Mouse (Mus musculus) left cerebral cortex, adult 8-10 months (tissue): Measurements from ENCODE around the gene Gfra1. TPM values are rescaled to one million over a fixed set of nuclear protein-coding genes. Genes with fewer than 3 reads are reported as not detected.
A peak's percentile ranks its signal among the peaks of the same experiment; 100 is the strongest.

Experiments used
- DNase-seq, 2 experiments: peaks; one replicate each; pipeline ENCODE4 v3.0.0; 2022; ENCODE audit warnings: low spot score in 2 of 2
- total RNA-seq, 4 experiments: library from RNA; stranded (reverse); gene quantifications; 2 replicates each; pipeline ENCODE4 v1.2.4; 2022

Gfra1 gene
- 10 to 100 TPM; 37.6 to 49.5 (median 40.8) TPM for total RNA-seq

- DNase-seq, result peak; percentile 36 to 39
Measured at GRCm38 (mm10) chr19:58455496-58456061, at the start of gene Gfra1. Gene Gfra1 (minus strand): TSS chr19:58455909.

GRCm38 (mm10) chr19:58500049-58500448 lies 44.3 kb upstream of the Gfra1 start:
- no peak for DNase-seq

- no peak for DNase-seq
Measured at GRCm38 (mm10) chr19:58499420-58499966, 43.8 kb upstream of the Gfra1 start.

GRCm38 (mm10) chr19:58497106-58497505 lies 41.4 kb upstream of the Gfra1 start:
- DNase-seq, result no peak

- DNase-seq, result no peak
Measured at GRCm38 (mm10) chr19:58486686-58487085, 31.0 kb upstream of the Gfra1 start.

- DNase-seq, result no peak
Measured at GRCm38 (mm10) chr19:58482373-58482977, 26.8 kb upstream of the Gfra1 start.

GRCm38 (mm10) chr19:58474251-58474650 lies 18.5 kb upstream of the Gfra1 start:
- DNase-seq, result no peak

- peak; percentile 58 to 91 for DNase-seq
Measured at GRCm38 (mm10) chr19:58469421-58469820, 13.7 kb upstream of the Gfra1 start.

GRCm38 (mm10) chr19:58468331-58468730 lies 12.6 kb upstream of the Gfra1 start:
- no peak for DNase-seq

GRCm38 (mm10) chr19:58463755-58464154 lies 8.0 kb upstream of the Gfra1 start:
- no peak for DNase-seq

- DNase-seq, result no peak
Measured at GRCm38 (mm10) chr19:58460361-58461022, 4.8 kb upstream of the Gfra1 start.

- DNase-seq, result no peak
Measured at GRCm38 (mm10) chr19:58456491-58457061, 867 bp upstream of the Gfra1 start.

- peak; percentile 13 to 45 for DNase-seq
Measured at GRCm38 (mm10) chr19:58455061-58455495, 631 bp downstream of the Gfra1 start.

GRCm38 (mm10) chr19:58454261-58455060 lies 1.2 kb downstream of the Gfra1 start:
- peak; percentile 20 to 27 for DNase-seq

GRCm38 (mm10) chr19:58453581-58453980 lies 2.1 kb downstream of the Gfra1 start:
- DNase-seq, result no peak

GRCm38 (mm10) chr19:58452941-58453551 lies 2.7 kb downstream of the Gfra1 start:
- peak in 1 of 2 experiments; percentile 13 for DNase-seq

GRCm38 (mm10) chr19:58452178-58452819 lies 3.4 kb downstream of the Gfra1 start:
- no peak for DNase-seq

- DNase-seq, result no peak
Measured at GRCm38 (mm10) chr19:58451323-58451722, 4.4 kb downstream of the Gfra1 start.

- no peak for DNase-seq
Measured at GRCm38 (mm10) chr19:58450716-58451115, 5.0 kb downstream of the Gfra1 start.
